Mouse (Mus musculus) lung, postnatal 36 days (tissue): ENCODE measurements at regions not wholly inside any gene's neighbourhood (a gene's known extent, or its start where the extent isn't known, plus 50 kb on each side); places are given as distances from the start of the nearest gene placed in this dataset.

Source experiments
- DNase-seq: peaks from one replicate; pipeline ENCODE4 v3.0.0; 2022; ENCODE audit warnings: mixed read lengths

GRCm38 (mm10) chr10:28010756-28011155 is 63.9 kb upstream of the Ptprk start:
- DNase-seq: no peak

GRCm38 (mm10) chr10:28012135-28012534 is 62.5 kb upstream of the Ptprk start:
- no peak for DNase-seq

- DNase-seq: no peak
These were observed 61.2 kb upstream of the Ptprk start for GRCm38 (mm10) chr10:28013401-28013800.

GRCm38 (mm10) chr10:28014306-28014825 is 60.3 kb upstream of the Ptprk start:
- DNase-seq: no peak
